Mouse (Mus musculus) brain, embryonic 14.5 days (tissue): ENCODE measurements around the gene Hnrnpr. TPM values are rescaled to one million over a fixed set of nuclear protein-coding genes. Genes with fewer than 3 reads are reported as not detected.

Experiments
- DNase-seq: peaks from one replicate; pipeline ENCODE4 v3.0.0-alpha.2; 2011; ENCODE audit warnings: low read depth
- CTCF ChIP-seq: fragments of 200-500 bp; IDR thresholded peaks from 2 replicates; pipeline ENCODE4 v1.5.1; 2012; ENCODE audit warnings: inconsistent platforms, mild to moderate bottlenecking, moderate library complexity, borderline replicate concordance; ENCODE audit not compliant: insufficient read depth, insufficient read length; ENCODE audit errors: extremely low read depth
- POLR2A ChIP-seq: fragments of 200-500 bp; IDR thresholded peaks from 2 replicates; pipeline ENCODE4 v1.6.1; 2012; ENCODE audit warnings: mild to moderate bottlenecking, inconsistent platforms, borderline replicate concordance; ENCODE audit not compliant: poor library complexity, insufficient read depth, insufficient read length, severe bottlenecking; ENCODE audit errors: extremely low read depth
- polyA plus RNA-seq: library from polyadenylated mRNA; depleted of rRNA; stranded (reverse); fragments of >200 nt; gene quantifications from 2 replicates; pipeline ENCODE4 v1.2.3, GENCODE M21; 2012

Hnrnpr gene
- polyA plus RNA-seq, 1 experiment, result 148 TPM

DNA sequence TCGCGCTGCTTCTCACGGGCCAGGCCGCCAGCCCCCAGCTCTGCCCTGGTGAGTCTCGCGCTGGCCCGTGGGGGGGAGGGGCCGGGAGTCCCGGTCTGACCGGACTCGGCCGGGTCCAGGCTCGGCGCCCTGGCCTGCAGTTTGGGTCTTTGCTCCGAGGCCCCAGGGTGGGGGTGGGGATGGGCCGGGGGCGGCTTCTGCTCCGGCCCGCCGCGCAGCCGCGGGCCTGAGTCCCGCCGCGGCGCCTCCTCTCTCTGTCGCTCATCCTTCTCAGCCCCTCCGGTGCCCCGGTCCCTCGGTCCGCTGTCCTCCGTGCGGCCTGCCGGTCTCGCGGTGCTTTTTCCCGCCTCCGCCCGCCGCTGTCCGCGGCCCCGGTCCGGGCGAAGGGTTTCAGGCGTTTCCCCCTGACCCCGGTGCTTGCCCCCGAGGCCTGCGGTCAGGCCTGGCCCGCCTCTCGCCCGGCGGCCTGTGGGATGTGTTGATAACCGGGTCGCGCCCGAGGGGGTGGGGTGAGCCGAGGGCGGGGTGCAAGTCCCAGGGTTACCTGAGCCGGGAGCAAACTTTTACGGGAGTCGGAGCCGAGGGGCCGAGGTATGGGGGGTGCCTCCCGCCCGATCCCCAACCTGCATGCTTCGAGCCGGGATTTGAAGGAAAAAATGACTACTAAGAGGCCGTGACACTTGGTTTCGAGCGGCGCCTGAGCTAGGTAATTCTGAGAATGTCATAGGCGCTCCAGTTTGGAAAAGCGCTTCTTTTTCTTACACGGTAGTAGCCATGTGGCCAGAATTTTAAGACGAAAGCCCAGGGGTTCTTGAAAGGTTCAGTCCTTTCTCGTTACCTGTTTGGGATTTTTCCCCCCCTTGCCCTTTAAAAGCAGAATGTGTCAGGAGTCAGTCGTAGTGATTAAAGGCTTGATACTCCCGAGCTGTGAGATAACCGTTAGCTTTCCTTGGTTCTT is 579 bp downstream of the Hnrnpr start:
- peak; percentile 68; the same call in 1 of the 2 replicates for TF ChIP-seq POLR2A
- TF ChIP-seq CTCF, result no peak
- peak; percentile 30 for DNase-seq

DNA sequence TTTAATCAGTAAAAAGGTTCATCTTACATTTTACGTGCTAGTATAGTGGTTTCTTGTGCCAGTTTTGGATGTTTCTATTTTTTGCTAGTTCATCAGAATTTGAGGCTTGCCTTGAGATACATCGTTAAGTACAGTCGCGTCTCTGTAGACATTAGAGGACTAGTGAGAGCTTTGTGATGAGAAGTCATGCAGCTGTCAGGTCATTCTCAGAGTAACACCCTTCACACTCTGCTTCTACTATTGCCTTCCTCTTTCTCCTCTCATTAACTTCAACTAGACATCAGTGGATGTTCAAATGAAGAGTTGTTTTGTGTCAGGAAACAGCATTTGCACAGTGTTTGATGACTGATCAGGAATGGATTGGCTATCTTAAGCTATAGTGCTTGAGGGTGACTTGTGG is 1.9 kb downstream of the Hnrnpr start:
- no peak for DNase-seq
- TF ChIP-seq CTCF (no peak), POLR2A (no peak)

DNA sequence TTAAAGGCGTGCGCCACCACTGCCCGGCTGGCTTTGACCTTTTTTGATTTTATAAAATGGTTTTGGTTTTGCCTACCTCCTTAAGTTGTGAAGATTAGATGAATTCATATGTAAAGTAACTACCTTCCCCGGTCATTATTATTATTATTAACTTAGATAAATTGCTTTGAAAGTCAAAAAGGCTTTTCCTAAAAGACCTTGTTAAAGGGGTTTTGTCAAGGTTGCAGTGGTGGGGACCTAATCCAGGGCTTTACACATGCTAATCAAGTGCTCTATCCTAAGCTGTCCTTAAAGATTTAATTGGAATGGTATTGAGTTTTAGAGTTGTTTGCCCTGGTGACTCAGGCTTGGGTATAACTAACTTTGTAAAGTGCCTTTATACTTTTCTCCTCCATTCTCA is 6.9 kb downstream of the Hnrnpr start:
- DNase-seq, result no peak
- TF ChIP-seq CTCF (no peak), POLR2A (no peak)

DNA sequence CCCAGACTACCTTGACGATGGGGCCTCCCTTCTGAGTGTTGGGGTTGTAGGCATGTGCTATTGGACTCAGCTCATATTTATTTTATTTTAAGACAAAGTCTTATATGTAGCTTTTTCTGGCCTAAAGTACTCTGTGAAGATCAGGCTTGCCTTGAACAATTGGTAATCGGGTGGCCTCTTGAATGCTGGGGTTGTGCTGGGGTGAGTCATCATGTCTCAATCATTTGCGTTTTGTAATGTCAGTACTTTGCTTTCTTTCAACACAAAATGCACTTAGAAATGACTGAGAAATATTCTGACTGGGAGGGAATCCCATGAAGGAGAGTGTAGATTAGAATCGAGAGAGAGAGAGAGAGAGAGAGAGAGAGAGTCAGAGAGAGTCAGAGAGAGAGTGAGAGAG is 9.3 kb downstream of the Hnrnpr start:
- no peak for TF ChIP-seq CTCF
- DNase-seq, result no peak

DNA sequence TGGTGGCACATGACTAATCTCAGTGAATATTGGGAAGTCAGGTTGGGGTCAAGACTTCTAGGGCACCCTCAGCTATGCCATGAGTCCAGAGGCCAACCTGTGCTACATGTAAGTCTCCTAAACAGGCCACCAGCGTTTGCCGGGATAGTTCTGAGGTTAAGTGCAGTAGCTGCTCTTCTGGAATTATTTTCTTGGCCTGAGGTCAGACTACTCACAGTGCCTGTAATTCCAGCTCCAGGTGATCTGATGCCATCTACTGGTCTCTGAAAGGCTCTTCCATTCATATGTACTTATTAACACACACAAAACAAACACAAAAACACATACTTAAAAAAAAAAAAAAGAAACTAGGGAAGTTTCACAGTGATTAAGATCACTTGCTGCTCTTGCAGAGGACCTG is 13.5 kb downstream of the Hnrnpr start:
- TF ChIP-seq POLR2A (no peak), CTCF (no peak; the same call in 1 of the 2 replicates)
- DNase-seq, result peak; percentile 50

DNA sequence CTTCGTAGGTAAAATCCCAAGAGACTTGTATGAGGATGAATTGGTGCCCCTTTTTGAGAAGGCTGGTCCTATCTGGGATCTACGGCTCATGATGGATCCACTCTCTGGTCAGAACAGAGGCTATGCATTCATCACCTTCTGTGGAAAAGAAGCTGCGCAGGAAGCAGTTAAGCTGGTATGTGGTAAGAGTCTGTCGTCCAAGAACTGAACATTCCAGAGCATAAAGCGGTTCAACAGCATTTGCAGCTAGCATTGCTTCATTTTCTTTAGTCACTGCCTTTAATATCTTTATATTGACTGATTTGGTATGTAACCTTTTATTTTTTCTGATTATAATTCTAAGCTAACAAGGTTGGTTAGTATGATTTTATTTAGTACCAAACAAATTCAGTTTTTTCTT is 16.5 kb downstream of the Hnrnpr start:
- DNase-seq, result no peak
- TF ChIP-seq POLR2A (no peak), CTCF (no peak)

DNA sequence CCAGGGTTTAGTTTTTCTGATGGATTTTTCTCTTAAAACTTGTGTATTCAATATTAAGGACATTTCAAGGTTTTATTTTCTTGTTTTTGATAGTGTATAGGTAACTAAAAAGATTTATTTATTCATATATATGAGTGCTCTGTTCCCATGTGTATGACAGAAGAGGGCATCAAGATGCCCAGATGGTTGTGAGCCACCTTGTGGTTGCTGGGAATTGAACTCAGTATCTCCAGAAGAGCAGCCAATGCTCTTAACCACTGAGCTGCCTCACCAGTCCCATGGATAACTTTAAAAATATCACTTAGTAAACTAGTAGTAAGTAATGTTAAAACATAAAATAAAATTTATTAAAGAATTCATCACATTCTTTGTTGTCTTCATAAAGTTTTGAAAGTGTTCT is 17.4 kb downstream of the Hnrnpr start:
- DNase-seq, result peak; percentile 18
- no peak for TF ChIP-seq CTCF
- TF ChIP-seq POLR2A, result no peak

DNA sequence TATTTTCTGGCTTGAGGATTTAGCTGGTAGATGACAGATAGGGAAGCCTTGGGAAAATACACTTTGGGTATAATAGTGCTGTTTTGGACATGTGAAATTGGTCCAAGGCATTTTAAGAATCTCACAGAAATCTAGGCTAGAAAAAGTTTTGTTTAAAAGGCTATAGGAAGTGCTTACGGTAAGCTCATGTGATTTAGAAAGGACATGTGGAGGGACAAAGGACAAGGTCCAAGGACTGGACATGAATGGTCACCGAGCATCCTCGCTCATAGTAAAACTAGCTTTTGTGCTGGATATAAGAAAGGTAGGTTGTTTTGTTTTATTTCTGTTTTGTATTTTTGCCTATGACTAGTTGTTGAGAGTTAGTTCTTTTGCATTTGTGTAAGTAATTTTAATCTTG is 21.0 kb downstream of the Hnrnpr start:
- TF ChIP-seq CTCF (no peak), POLR2A (no peak)
- DNase-seq, result no peak

DNA sequence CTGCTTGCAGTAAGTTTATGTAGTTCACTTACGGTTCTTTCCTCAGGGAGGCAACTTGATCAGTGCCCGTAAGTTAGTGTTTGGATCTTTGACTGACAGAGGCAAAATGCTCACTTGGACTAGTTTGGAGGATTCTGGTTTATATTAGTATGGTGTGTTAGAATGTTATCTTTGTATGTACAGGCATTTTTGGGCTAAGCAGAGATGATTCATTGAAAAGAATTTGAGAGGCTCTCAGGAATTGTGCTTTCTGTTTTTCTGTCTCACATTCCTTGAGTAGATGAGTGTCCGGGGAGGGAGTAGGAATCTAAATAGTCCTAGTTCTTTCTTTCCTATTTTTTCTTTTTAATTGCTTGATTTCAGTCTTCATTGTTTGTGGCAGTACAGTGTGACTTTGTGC is 22.4 kb downstream of the Hnrnpr start:
- TF ChIP-seq POLR2A (no peak), CTCF (no peak)

DNA sequence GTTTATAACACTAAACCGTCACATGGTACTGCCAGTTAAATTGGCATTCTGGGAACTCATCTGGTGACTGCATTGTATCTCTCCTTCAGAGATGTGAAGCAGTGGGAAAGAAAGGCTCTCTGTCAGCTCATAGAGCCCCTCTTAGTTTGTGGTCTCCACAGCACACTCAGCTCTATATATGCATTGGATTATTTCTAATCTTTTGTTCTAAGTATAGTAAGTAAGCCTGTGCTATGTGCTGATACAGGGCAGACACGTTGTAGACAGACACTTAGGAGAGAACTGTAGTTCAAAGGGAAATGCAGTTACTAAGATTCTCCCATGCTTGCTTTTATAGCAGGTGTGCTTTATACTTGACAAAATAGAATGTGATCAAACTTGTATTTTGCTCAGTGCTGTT is 24.3 kb downstream of the Hnrnpr start:
- TF ChIP-seq CTCF (no peak), POLR2A (no peak)
- DNase-seq, result no peak

More for the DNA sequence above, 22.4 kb downstream of the Hnrnpr start:
- no peak for DNase-seq

DNA sequence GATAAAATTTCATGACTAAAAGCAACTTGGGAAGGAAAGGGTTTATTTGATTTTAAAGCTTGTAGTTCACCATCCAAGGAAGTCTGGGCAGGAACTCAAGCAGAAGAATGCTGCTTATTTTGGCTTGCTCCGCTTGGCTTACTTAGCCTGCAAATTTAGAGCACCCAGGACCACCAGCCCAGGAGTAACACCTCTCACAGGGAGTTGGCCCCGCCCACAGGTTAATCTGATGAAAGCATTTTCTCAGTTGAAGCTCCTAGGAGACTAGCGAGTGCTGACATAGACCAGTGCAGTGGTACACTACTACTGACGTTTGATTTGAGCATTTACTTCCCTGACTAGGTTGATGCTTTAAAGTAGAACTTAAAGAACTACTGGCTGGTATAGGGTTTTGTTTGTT is 26.4 kb downstream of the Hnrnpr start:
- TF ChIP-seq CTCF (no peak), POLR2A (no peak)
- DNase-seq, result no peak

DNA sequence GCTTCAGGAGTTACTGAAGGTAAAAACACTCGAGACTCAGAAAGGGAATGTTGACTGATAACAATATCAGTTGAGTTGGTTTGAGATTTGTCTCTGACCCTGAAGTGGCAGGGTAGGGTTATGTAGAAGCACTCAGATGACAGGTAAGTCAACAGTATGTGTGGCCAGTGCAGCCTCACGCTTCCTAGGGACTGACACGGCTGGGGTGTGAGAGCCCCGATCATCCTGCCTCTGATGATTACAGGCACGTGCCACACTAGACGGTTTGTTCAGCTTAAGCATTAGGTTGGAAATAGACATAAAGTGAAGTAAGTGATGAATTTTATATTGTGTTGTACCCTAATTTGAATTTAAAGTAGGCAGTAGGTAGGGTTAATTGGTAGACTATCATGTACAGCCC is 38.9 kb downstream of the Hnrnpr start:
- TF ChIP-seq CTCF (no peak), POLR2A (no peak)
- DNase-seq, result no peak

DNA sequence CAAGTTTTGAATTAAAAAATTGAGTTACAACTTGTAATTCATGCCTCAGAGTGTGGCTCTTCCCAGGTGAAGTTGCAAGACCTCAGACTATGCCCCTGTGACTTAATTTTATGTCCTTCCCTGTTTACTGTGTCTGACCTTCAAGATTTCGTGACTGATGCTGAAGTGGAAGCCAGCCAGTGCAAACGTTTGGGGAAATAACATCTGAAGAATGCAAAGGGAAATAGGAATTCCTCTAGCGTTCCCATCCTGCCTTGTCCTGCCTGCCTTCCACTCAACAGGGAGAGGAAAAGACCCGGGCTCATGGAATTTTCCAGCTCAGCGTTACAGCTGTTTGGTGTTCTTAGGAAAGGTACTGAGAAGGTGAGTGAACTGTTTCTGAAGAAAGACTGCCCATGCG is 46.3 kb downstream of the Hnrnpr start:
- TF ChIP-seq POLR2A (no peak), CTCF (no peak)
- DNase-seq, result no peak

DNA sequence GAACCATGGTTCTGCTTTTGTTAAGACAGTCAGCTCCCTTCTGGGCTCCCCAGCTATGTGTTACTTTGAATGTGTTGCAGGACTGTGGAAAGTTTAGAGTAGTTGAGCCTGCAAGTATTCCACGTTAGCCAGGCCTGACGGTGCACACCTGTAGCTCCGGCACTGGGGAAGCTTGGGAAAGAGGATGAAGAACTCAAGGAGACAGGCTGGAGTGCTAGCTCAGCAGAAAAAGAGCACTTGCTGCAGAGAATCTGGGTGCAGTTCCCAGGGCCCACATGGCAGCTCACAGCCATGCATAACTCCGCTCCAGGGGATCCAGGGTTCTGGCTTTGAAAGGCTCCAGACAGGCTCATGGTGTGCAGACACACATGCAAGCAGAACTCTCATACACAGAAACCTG is 46.7 kb downstream of the Hnrnpr start:
- no peak for TF ChIP-seq CTCF
- TF ChIP-seq POLR2A, result no peak
- no peak for DNase-seq
